Mouse (Mus musculus) urinary bladder, adult 2 months (tissue): ENCODE measurements around the gene Dcaf8. TPM values are rescaled to one million over a fixed set of nuclear protein-coding genes. Genes with fewer than 3 reads are reported as not detected.

Experiments used
- DNase-seq: peaks from one replicate; pipeline ENCODE4 v3.0.0; 2022; ENCODE audit warnings: low spot score
- polyA plus RNA-seq: library from polyadenylated mRNA; depleted of rRNA; stranded (reverse); fragments of >200 nt; gene quantifications from 2 replicates; pipeline ENCODE4 v1.2.3, GENCODE M21; 2012; rRNA removed

The Dcaf8 gene
- polyA plus RNA-seq: 115 and 118 TPM in 2 replicates

GRCm38 (mm10) chr1:172147835-172148278, at the start of gene Dcaf8:
TSS of gene Dcaf8 (plus strand) at chr1:172148084.
- peak; percentile 95 for DNase-seq

- no peak for DNase-seq
These were observed 48.4 kb upstream of the Dcaf8 start for GRCm38 (mm10) chr1:172099325-172100033.

DNA sequence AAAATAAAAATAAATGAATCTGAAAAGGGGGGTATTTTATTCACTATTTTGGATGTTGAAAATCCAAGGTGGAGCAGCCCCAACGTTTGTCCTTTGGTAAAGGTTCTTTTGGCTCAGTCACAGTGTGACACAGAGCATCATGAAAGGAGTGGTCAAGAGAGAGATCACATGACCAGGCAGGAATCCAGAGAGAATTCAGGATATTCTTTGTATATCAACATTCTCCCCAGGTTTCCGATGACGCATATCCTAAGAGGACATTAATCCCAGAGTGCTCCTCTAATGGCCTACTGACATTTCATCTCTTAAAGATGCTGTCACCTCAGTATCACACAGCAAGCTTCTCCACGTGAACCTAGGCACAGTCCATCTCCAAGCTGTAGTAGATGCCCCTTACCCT, 44.3 kb upstream of the Dcaf8 start:
- DNase-seq: no peak

- no peak for DNase-seq
These were observed 42.8 kb upstream of the Dcaf8 start for GRCm38 (mm10) chr1:172105101-172105500.

DNA sequence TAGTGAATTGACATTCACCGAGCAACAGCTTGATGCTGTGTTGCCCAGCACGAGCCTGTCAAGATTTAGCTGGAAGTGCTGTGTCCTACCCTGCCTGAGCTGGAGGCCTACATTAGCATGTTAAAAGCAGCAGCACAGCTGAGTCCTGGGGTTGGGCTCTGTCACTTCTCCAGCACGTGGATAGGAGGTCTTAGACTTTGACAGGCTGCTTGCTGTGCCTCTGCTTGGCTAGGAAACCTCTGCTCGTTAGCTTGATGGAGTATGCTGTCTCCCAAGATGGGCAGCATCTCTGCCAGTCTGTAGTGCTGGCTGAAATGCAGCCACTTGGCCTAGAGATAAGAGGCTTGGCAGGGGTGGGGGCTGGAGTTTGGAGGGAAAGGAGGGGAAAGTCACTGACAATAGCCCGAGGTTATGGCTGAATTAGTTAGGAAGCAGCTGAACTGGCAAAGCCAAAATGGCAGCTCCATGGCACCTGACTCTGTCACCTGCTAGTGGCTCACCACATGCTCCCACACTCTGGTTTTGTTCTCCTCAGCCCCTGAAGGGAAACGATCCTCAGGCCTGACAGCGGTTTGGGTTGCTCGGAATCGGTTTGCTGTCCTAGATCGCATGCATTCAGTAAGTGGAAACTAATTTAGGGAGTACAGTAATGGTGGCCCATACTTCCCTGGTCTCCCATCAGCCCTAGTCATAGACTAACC, 40.0 kb upstream of the Dcaf8 start:
- DNase-seq: no peak

DNA sequence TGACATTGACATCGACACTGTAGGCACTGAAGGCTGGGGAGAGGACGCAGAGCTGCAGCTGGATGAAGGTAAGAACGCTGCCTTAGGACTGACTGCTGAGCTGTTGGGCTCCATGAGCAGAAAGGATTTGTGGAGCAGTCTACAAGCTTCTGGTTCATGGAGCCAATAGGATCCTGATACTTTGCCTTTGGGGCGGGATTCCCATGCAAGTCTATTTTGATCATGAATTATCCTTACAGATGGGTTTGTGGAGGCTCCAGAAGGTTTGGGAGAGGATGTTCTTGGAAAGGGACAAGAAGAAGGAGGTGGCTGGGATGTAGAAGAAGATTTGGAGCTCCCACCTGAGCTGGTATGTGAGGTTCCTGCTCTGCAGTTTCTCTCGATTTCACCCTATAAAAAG, 30.9 kb upstream of the Dcaf8 start:
- DNase-seq: no peak

DNA sequence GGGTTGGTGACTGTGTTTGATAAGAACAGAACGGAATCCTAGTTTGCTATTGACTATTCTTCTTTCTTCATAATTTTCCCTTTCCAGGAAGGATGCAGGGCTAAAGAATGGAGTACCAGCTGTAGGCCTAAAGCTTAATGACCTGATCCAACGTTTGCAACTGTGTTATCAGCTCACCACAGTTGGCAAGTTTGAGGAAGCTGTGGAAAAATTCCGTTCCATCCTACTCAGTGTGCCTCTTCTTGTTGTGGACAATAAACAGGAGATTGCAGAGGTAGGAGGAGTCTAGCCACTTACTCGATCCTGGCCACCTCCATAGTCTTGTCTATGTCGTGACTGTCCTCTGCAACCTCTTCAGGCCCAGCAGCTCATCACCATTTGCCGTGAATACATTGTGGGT, 28.8 kb upstream of the Dcaf8 start:
- DNase-seq: no peak

- DNase-seq: no peak
These were observed 28.2 kb upstream of the Dcaf8 start for GRCm38 (mm10) chr1:172119720-172120119.

GRCm38 (mm10) chr1:172122671-172123070, 25.2 kb upstream of the Dcaf8 start:
- DNase-seq: no peak

- no peak for DNase-seq
These were observed 23.3 kb upstream of the Dcaf8 start for GRCm38 (mm10) chr1:172124572-172124971.

DNA sequence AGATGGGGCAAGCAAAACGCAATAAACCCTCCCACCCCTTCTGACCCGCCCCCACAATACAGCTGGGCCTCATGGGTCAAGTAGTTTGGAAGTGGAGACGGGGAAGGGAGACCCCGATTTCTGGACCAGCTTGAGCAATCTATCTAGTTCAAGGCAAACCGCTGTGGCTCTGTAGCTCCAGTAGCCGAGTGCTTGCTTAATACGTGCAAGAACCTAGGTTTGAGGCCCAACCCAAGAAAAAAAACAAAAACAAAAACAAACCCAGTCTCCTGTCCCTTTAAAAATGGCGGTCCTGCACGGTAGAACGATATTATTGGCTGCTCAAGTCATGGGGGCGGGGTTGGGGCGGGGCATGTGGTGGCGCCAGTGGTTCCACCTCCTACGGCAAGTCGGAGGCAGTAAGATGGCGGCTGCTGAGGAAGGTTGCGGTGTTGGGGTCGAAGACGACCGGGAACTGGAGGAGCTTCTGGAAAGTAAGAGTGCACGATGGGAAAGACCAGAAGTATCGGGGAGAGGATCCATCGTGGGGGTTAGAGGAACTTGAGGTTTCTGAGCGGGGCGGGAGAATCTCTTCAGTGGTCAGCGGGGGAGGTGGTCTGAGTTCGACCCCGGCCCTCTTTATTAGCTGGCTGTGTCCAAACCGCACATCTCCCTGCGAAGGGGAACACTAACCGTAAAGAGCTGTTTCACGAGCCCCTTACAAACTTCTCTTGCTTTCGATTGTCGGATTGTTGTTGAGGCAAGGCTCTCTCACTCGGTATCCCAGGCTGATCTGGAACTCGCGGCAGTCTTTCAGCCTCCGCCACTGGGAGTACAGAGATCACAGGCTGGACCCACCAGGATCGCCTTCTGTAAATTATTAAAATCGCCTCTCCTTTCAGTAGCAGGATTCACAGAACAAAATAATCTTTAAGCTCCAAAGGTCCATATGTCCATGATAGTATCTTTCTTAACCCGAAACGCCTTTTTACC, 21.2 kb upstream of the Dcaf8 start, which contains the start of gene Pex19:
TSS of gene Pex19 (plus strand) at position 380 of the 972 bp plus-strand sequence.
- peak; percentile 64 for DNase-seq

DNA sequence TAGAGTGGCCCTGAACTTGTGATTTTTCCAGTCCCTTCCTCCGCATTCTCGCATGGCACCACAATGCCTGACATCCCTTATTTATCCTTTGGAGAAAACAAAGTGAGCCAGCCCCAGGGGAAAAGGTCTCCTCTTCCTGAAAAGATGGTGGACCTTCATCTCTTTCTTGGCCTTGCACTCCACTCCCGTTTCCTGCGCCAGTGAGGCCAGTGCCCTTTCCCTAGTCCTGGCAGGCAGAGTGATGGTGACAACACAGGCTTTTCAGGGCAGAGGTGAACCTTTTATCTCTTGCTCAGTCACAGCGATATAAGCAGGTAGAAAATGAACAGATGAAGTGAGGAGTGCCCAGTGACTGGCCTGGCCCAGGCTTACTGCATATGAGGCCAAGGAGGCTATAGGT, 20.4 kb upstream of the Dcaf8 start:
- no peak for DNase-seq

GRCm38 (mm10) chr1:172128563-172128962, 19.3 kb upstream of the Dcaf8 start:
- DNase-seq: no peak

GRCm38 (mm10) chr1:172129108-172129507, 18.8 kb upstream of the Dcaf8 start:
- no peak for DNase-seq

DNA sequence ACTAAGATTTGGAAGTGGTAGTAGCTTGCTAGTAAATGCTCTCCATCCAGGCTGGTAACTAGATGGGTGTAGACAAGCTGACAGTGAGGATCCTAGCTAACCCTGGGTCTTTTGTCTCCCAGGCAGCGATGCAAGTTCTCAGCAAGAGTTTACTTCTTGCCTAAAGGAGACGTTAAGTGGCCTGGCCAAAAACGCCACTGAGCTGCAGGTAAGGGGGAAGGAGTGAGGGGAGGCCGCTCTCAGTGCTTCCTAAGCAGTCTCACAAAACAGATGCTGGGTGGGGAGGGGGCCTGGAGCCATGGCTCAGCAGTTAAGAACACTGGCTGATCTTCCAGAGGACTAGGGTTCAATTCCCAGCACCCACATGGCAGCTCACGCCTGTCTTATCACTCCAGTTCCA, 18.1 kb upstream of the Dcaf8 start:
- DNase-seq: no peak

GRCm38 (mm10) chr1:172132319-172132718, 15.6 kb upstream of the Dcaf8 start:
- DNase-seq: no peak

GRCm38 (mm10) chr1:172133535-172133934, 14.3 kb upstream of the Dcaf8 start:
- DNase-seq: no peak

DNA sequence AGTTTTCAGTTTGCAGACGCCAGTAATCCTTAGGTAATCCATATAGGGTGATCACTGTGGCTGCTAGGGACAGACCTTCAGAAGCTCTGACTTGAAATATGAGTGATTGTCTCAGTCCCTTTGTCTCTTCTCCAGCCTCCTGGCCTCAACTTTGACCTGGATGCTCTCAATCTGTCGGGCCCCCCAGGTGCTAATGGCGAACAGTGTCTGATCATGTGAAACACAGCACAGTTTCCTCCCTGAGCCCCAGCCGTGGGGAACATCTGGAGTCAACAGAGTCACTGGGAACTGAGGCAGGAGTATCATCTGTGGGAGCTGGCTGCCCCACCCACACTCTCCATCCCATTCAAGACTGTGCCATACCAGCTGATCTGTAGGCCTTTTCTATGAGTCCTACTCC, 13.8 kb upstream of the Dcaf8 start:
- no peak for DNase-seq

DNA sequence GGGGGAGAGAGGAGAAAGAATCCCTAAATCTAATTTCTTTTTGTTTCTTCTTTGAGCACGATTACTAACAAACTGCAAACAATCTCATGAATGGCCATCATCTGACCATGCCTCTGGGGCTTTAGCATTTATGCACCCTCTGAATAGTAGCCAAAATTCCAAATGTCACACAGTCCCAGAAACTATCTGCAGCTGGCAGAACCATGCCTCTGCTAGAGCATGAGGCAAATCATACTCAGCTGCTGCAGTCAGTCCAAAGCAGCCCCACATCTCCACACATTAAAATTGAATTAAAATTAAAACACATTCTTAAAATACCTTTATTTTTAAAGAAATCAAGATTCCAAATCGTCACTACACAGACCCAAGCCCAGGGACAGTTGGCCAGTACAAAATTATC, 7.7 kb upstream of the Dcaf8 start:
- no peak for DNase-seq

- DNase-seq: no peak
These were observed 7.1 kb upstream of the Dcaf8 start for GRCm38 (mm10) chr1:172140825-172141224.

DNA sequence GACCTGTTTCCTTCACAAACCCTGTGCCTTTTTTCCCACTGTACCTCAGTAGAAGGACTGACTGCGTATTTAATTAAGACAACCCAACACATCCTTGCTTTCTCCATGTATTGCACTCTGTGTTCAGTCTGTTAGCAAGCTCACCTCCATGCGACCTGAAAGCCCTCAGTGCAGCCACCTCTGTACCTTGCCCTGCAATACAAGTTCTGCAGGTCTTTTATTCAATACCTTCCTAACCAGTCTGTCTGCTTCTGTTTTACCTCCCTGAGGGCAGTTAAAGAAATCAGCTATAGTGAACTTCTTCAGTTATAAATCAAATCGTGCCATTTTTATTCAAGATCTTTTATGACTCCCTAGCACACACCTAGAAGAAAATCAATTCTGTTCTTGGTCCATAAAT, 6.4 kb upstream of the Dcaf8 start:
- DNase-seq: no peak

- DNase-seq: no peak
These were observed 4.3 kb upstream of the Dcaf8 start for GRCm38 (mm10) chr1:172143570-172143969.
